Mouse (Mus musculus) urinary bladder, postnatal 10 days (tissue): ENCODE measurements around the gene Myo1a.
"Not testable (repeated sequence)": the region's sequence is repeated elsewhere in the genome, so short reads cannot be mapped to it uniquely, and the experiment has no call there.

Experiments used
- DNase-seq: peaks from one replicate; pipeline ENCODE4 v3.0.0; 2022; ENCODE audit warnings: low spot score

Gene Myo1a

DNA sequence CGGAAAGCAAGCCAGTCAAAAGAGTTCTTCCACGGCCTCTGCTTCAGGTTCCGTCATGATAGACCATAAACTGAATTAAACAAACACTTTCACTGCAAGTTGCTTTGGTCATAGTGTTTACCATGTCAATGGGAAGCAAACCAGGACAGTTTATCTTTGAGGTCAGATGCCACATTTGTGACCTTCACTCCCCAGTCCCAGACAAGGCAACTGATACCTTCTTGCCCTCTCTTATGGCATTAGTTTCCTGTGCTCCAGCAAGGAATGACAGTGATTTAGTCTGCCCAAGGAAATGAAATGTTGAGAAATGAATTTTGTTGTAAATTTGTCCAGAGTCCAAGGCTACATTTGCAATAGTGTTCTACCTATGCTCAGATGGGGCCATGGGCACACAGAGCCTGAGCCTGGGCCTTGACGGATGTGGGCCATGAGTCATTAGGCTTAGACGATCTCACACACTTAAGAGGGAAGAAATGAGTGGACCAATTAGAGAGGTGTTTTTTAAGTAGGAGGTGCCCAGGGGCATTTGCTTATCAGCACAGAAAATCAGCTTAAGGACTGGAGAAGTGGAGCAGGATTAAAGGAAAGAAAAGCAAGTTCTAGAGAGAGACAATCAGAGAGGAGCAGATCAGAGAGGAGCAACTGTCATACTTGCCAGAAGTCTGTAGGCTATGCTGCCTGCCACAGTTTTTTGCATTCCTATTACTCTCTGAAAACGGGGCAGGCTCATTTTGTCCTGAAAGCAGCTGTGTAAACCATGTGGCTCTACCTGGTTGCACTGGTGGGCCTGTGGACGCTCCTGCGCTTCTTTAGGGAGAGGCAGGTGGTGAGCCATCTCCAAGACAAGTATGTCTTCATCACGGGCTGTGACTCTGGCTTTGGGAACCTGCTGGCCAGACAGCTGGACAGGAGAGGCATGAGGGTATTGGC is 54.5 kb downstream of the Myo1a start, which contains the start of the genes Rdh1 and Rdh16f1:
Gene Rdh1 (plus strand): TSS at position 541 of the 930 bp plus-strand sequence.
Gene Rdh16f1 (plus strand): TSS at position 607 of the 930 bp plus-strand sequence.
- no peak for DNase-seq

DNA sequence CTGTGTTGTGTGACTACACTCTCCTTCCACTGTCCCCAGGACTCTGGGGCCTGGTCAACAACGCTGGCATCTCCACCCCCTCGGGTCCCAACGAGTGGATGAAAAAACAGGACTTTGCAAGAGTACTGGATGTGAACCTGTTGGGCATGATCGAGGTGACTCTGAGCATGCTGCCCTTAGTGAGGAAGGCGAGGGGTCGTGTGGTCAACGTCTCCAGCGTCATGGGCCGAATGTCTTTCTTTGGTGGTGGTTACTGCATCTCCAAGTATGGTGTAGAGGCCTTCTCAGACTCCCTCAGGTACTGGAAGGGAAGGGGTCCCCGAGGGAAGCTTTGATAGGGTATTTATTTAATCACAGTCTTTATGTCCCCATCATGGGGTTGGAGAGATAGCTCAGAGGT is 58.0 kb downstream of the Myo1a start:
- not testable (repeated sequence) for DNase-seq

DNA sequence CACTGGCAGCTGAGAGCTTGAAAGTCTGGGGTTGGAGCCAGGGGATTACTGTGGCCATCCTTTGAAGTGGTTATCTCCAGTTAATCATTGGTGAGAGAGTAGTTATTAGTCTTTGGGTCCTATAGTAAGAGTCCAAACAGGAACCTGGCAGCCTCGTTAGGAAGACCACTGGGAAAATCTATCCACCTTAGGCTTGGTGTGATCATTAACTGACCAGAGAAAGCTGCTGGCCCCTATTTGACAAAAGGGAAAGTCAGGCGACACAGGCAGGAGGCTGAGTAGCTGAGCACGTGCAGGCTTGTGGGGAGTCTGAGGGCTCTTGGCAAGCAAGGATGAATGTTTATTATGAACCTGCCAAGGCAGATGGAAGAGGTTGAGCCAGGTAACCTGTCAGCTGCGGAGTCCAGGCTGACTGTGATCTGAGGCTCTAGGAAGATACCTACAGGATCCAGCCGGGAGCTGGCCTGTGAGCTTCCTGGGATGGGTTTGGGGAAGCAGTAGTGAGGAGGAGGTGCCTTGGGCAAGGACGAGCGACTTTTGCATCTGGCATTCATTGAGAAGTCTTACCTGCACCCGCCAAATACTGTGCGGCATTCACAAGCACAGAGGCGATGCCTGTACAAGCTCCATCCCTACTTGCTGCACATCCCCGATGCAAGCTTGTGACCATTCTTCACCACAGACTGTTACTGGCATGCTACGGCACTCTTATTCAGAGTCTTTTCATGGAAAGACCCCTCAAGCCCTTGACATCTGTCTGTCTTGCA is 59.1 kb downstream of the Myo1a start:
- DNase-seq = no peak

DNA sequence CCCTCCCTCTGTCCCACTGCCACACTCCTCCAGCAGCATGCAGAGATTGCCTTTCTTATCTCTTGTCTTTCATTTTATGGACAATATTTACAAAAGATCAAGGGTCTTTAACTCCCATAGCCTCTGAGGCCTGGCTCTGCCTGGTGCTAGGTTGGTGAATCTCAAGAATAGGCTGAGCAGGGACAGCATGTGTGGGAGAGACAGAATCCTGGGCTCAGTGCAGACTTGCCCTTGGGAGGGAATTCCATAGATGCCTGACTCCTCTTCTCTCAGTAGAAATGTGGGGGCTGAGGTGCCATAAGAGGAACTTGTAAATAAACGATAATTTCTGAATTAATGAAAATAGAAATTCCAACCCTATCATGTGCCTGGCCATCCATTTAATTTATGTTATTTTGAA is 61.6 kb downstream of the Myo1a start:
- DNase-seq = no peak
